Mouse (Mus musculus) urinary bladder, postnatal 36 days (tissue): ENCODE measurements around the gene BC049762.

Experiments used
- DNase-seq, 2 experiments: peaks; one replicate each; pipeline ENCODE4 v3.0.0; 2022; ENCODE audit warnings: low spot score in 2 of 2, mixed read lengths in 1 of 2

BC049762 gene

DNA sequence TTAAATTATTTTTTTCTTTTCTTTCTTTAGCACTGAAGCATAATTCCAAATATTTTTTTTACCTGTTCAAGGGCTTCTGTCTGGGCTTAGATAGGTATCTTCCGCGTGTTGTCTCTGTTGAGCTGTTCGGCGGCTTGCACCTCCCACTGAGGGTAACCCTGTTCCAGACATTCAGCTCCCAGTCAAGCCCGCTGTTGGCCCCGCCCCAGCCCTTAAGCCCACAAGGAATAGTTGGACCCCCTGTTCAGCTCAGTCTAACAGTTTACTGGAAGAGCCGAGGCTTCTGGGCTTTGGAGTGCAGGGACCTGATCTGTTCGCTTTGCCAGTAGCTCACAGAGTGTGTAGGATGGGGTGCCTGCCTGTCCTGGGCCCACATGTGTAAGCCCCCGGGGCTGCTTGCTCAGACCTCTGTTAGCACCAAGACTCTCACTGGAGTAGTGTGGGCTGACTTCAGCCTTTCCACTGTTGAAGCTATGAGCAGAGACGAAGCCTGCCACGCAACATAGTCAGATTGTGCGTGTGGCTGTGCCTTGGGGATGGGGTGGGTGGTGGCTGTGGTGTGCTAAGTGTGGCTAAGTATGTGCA, 43.4 kb downstream of the BC049762 start:
- DNase-seq = no peak

DNA sequence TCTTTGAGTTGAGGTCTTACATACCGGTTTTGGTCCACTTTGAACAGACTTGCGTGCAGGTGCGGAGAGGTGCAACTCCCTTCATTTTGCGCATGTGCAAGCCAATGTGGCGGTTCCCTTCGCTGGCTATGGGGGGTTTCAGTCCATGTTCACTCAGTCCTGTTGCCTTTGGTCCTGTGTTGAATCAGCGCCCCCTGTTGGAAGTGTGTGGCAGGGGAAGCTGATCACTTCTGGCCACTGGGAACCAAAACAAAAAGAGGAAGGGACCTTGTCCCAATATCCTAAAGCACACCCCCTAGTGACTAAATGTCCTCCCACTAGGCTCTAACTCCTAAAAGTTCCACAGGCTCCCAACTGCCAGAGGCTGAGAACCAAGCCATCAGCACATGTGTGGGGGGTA, 48.8 kb downstream of the BC049762 start:
- DNase-seq = no peak

DNA sequence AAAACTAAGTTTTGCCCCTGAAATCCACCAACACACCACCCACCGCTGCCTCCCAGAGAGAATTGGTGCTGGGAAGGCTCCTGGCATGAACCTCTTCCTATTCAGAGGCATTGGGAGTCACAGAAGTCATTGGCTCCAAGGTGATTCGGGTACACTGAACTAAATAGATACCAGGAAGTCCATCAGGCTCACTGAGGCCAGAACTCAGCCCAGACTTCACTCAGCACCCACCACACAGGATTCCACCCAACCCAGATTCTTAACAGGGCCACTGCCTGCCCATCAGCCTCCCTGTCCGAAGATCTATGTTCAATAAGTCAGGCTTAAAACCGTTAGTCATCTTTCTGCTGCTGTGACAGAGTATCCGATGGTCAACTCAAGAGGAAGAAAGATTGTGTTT, 51.4 kb downstream of the BC049762 start:
- no peak for DNase-seq

DNA sequence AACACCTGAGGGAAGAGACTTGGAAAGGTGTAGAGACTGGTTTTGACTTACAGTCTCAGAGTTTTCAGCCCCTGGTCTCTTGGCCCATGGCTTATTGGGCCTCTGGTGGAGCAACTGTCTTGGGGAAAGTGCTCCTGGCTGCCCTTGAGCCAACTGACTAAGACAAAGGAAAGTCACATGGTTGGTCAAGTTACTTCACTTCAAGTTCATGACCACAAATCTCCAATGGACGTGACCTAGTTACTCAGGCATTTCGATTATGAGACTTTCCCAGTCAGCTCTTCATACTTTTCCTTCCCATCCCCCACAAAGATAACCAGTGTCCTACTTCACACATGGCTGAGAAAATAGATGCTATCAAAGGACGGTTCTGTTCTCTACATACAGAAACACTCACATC, 55.1 kb downstream of the BC049762 start:
- no peak for DNase-seq
